Mouse (Mus musculus) fibroblast of lung, adult 2 months (primary cell): ENCODE measurements at regions not wholly inside any gene's neighbourhood (a gene's known extent, or its start where the extent isn't known, plus 50 kb on each side); places are given as distances from the start of the nearest gene placed in this dataset.
A peak's percentile ranks its signal among the peaks of the same experiment; 100 is the strongest.

ENCODE experiments used
- DNase-seq: peaks from one replicate; pipeline ENCODE4 v3.0.0-alpha.2; 2011; ENCODE audit warnings: low read depth

DNA sequence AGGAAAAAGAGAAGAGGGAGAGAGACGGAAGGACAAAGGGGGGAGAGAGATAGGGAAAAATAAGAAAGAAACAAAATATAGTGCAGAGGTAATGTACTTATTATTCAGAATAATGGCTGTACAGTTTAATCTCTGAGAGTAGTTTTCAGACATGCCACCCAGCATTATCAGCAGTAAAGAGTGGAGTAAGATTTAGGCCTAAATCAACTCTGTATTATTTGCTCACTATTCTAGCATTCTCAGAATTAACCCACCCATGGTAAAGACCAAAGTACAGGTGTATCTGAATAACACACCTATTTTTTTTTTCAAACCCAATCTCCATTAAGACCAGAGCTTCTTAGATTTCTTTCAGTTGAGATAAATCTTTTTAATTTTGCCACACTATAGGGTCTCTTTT lies 177.7 kb upstream of the Gm11114 start:
- DNase-seq: no peak

DNA sequence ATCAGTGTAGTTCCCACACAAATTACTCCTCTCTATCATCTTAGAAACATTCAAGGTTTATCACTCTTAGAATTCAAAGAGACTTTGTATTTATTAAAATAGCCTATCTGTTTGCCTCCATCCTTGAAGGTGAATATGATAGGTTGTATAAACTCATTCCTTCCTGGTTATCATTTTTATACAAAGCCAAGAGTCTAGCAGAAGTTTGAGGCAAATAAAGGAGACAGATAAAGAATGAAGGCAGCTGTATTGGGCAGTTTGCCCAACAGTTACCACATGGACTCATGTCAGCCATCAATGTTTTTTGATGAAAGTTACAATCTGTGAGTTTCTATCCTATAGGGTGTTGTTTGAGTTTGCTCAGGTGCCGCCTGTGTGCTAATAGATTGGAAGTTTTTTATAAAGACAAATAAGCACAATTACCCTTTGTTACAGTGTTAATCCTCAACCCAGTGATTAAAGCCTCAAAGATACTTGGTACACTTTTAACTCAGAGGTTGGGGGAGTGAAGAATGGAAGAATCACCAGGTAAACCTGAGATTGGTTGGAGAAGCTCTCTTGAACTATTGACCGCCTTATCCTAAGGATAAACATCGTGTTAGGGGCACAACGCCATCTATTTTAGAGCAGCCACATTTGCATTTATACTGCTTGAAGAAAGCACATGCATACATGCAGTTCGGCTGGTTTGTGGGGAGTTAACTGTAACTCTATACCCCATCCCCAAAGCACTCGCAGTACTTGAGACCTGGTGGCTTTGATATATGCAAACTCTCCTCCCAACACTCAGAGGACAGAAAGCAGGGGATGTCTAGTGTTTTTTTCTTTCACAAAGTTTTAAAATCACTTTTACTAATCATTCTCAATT lies 175.6 kb upstream of the Gm11114 start:
- DNase-seq: no peak

GRCm38 (mm10) chr9:85139891-85140290 lies 172.7 kb upstream of the Gm11114 start:
- DNase-seq: no peak

DNA sequence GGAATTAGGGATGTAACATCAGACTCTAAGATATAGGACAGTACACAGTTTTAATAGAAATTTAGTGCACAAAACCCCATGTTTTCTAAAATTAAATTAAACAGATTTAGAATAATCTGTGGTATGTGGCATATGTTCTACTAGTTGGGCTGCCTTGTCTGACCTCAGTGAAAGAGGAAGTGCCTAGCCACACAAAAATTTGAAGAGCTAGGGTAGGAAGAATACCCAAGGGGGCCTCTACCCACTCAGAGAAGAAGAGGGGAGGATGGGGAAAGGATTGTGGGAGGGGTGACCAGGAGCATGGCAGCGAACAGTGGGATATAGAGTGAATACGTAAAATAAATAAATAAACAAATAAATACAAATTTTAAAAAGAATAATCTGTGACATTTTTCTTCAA lies 168.2 kb upstream of the Gm11114 start:
- DNase-seq: no peak

DNA sequence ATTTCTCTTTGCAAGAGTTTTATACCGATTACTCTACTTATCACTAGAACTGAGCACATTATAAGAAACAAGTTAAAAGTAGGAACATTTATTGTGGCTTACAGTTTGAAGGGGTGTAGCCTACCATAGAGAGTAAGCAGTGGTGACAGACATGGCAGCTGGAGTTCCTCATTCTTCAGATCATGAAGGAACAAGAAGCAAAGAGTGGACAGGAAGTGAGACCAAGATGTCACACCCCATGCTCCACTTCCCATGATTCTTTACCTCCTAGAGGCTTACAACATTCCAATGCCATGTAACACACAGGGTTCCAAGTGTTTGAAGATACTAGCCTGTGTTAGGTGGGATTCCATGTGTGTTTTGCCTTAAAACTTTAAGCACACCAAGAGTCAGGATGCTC lies 146.9 kb upstream of the Gm11114 start:
- no peak for DNase-seq

DNA sequence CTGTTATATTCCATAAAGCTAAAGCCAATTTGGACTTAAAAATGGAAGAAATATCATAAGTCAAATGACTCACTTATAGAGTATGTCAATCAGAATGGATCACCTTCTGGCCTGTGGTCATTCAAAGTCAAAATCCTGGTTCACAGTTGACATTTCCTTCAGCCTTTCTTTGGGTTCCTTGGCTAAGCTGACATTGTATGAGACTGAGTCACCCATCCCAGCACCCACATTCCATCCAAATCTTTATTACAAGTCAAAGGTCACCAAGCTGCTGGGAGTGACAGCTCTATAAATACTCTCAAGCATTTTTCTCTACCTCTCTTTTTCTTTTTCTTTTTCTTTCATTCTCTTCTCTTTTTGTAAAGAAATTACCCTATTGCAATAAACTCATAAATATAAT lies 145.3 kb upstream of the Gm11114 start:
- DNase-seq: peak; percentile 15

GRCm38 (mm10) chr9:85174431-85174830 lies 138.1 kb upstream of the Gm11114 start:
- no peak for DNase-seq

GRCm38 (mm10) chr9:85201202-85201601 lies 111.4 kb upstream of the Gm11114 start:
- no peak for DNase-seq

- no peak for DNase-seq
These were observed 87.7 kb upstream of the Gm11114 start for GRCm38 (mm10) chr9:85224870-85225269.
